2 mouse cellular contexts compared by ENCODE assay signal in the genomic region with DNA sequence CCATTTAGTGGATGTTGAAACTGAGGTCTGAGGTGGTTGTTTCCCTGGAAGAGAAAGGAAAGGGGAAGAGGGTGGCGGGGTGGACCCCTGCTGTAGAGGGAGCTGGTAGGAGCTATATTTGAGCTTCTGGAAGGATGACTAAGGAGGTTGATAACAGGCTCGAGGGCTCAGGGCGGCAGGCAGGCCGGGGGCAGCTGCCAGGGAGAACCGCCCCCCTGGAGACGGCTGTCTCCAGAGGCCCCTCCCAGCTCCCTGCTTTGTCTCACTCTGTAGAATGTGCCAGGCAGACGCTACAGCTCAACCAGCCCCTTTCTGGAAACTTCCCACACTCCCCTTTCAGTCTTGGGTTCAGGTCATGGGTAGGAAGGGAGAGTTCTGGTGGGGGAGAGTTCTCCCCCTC.
A peak's percentile ranks its signal among the peaks of the same experiment; 100 is the strongest.
TF ChIP-seq lines count a peak whose summit lies in the region.

No protein-coding gene starts in this region.

TF ChIP-seq in MEL, 35 proteins besides CTCF, POLR2A, EP300 and RAD21:
- TF ChIP-seq TBP (IDR thresholded peaks at IDR 0.05; ENCODE audit: low read depth, low read length) (peak; percentile 70), HCFC1 (IDR thresholded peaks at IDR 0.05; ENCODE audit: low read depth, low read length) (0 out of 2 replicates have a peak, but pooled peaks have one; percentile 21), CHD1 (IDR thresholded peaks at IDR 0.05; ENCODE audit: low read depth, low read length) (no peak), ETS1 (IDR thresholded peaks at IDR 0.05; ENCODE audit: low read depth, low read length) (peak; percentile 44; the same call in 1 of the 2 replicates), GABPA (IDR thresholded peaks at IDR 0.05; ENCODE audit: low read depth, low read length) (no peak), GATA1 (IDR thresholded peaks at IDR 0.05; ENCODE audit: low read depth, low read length) (0 out of 2 replicates have a peak, but pooled peaks have one; percentile 21), RCOR1 (IDR thresholded peaks at IDR 0.05; ENCODE audit: low read depth, low read length) (0 out of 2 replicates have a peak, but pooled peaks have one; percentile 29)

TF ChIP-seq in myocyte, 11 proteins besides CTCF, POLR2A, EP300 and RAD21:
- TF ChIP-seq TCF3 (IDR thresholded peaks at IDR 0.05; ENCODE audit: insufficient read length, low read depth) (no peak), MYOD1 (IDR thresholded peaks at IDR 0.05; ENCODE audit: control insufficient read depth in 1 of 3, insufficient read length in 2 of 3, low read depth in 2 of 3) (peak in 2 of 3 experiments; percentile 45 to 83), TCF12 (IDR thresholded peaks at IDR 0.05; ENCODE audit: insufficient read depth, poor library complexity, severe bottlenecking) (no peak), MAX (IDR thresholded peaks at IDR 0.05; ENCODE audit: low read depth) (no peak), E2F4 (IDR thresholded peaks at IDR 0.05; ENCODE audit: insufficient read depth) (no peak), SRF (IDR thresholded peaks at IDR 0.05; ENCODE audit: control insufficient read depth, insufficient read length, low read depth) (no peak), REST (IDR thresholded peaks at IDR 0.05; ENCODE audit: insufficient read depth, insufficient read length) (no peak), POLR2AphosphoS2 (IDR thresholded peaks at IDR 0.05; ENCODE audit: insufficient read length, low read depth) (no peak), USF1 (IDR thresholded peaks at IDR 0.05; ENCODE audit: low read depth) (no peak), MYOG (IDR thresholded peaks at IDR 0.05; ENCODE audit: control insufficient read depth in 1 of 3, insufficient read depth in 1 of 3, insufficient read length in 2 of 3, low read depth in 2 of 3) (peak; percentile 50 to 88 (median 60)), CEBPB (IDR thresholded peaks at IDR 0.05; ENCODE audit: insufficient read depth, poor library complexity, severe bottlenecking) (no peak)
